Mouse (Mus musculus) spleen, postnatal 4 days (tissue): ENCODE measurements at regions not wholly inside any gene's neighbourhood (a gene's known extent, or its start where the extent isn't known, plus 50 kb on each side); places are given as distances from the start of the nearest gene placed in this dataset.

Experiments
- DNase-seq, 2 experiments: peaks; one replicate each; pipeline ENCODE4 v3.0.0; 2022; ENCODE audit warnings: low spot score in 2 of 2

- no peak for DNase-seq
Observed at GRCm38 (mm10) chr1:75612083-75612720, 66.1 kb downstream of the Slc4a3 start.

GRCm38 (mm10) chr1:75613206-75613605 is 67.1 kb downstream of the Slc4a3 start:
- no peak for DNase-seq

- no peak for DNase-seq
Observed at GRCm38 (mm10) chr1:75616971-75617370, 70.9 kb downstream of the Slc4a3 start.

- DNase-seq, result no peak
Observed at GRCm38 (mm10) chr1:75618367-75618790, 72.3 kb downstream of the Slc4a3 start.

- DNase-seq, result no peak
Observed at GRCm38 (mm10) chr1:75630287-75630686, 84.2 kb downstream of the Slc4a3 start.

- no peak for DNase-seq
Observed at GRCm38 (mm10) chr1:75631729-75632128, 85.7 kb downstream of the Slc4a3 start.

GRCm38 (mm10) chr1:75635591-75635990 is 89.5 kb downstream of the Slc4a3 start:
- DNase-seq, result no peak

GRCm38 (mm10) chr1:75639031-75640001 is 93.2 kb downstream of the Slc4a3 start:
- DNase-seq, result no peak

GRCm38 (mm10) chr1:75642496-75642895 is 96.4 kb downstream of the Slc4a3 start:
- DNase-seq, result no peak

GRCm38 (mm10) chr1:75652547-75652946 is 106.5 kb downstream of the Slc4a3 start:
- no peak for DNase-seq

- no peak for DNase-seq
Observed at GRCm38 (mm10) chr1:75652987-75653573, 107.0 kb downstream of the Slc4a3 start.

GRCm38 (mm10) chr1:75653671-75654076 is 107.6 kb downstream of the Slc4a3 start:
- DNase-seq, result no peak

GRCm38 (mm10) chr1:75656592-75656991 is 110.5 kb downstream of the Slc4a3 start:
- no peak for DNase-seq

- DNase-seq, result no peak
Observed at GRCm38 (mm10) chr1:75660336-75661100, 114.5 kb downstream of the Slc4a3 start.

- no peak for DNase-seq
Observed at GRCm38 (mm10) chr1:75662141-75662990, 116.3 kb downstream of the Slc4a3 start.

GRCm38 (mm10) chr1:75667736-75668269 is 121.7 kb downstream of the Slc4a3 start:
- DNase-seq, result no peak

- DNase-seq, result no peak
Observed at GRCm38 (mm10) chr1:75676295-75676694, 130.2 kb downstream of the Slc4a3 start.

- DNase-seq, result no peak
Observed at GRCm38 (mm10) chr1:75677695-75678094, 131.6 kb downstream of the Slc4a3 start.

GRCm38 (mm10) chr1:75678279-75678678 is 132.2 kb downstream of the Slc4a3 start:
- DNase-seq, result no peak

- DNase-seq, result no peak
Observed at GRCm38 (mm10) chr1:75680366-75680765, 134.3 kb downstream of the Slc4a3 start.
